Mouse (Mus musculus) kidney, adult 18-20 months (tissue): Measurements from ENCODE around the gene Cacna1i.

ENCODE experiments used
- DNase-seq: peaks from one replicate; pipeline ENCODE4 v3.0.0; 2021

The Cacna1i gene

DNA sequence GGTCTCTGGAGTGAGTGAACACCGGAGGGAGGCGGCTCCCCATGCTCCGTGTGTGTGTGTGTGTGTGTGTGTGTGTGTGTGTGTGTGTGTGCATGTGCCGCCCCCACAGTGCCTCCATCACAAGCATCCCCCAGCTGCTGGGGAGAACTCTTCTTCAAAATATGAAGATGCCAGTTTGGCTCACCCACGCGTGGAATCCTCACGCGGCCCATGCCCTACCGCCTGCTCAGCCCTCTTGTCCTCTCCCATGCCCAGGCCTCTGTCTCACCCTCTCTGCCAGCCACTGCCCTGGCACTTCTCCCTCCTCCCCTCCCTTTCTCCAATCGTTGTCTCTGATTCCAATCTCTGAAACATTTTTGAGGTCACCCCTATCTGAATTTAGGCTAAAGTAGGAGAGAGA, 47.7 kb downstream of the Cacna1i start:
- DNase-seq: no peak

DNA sequence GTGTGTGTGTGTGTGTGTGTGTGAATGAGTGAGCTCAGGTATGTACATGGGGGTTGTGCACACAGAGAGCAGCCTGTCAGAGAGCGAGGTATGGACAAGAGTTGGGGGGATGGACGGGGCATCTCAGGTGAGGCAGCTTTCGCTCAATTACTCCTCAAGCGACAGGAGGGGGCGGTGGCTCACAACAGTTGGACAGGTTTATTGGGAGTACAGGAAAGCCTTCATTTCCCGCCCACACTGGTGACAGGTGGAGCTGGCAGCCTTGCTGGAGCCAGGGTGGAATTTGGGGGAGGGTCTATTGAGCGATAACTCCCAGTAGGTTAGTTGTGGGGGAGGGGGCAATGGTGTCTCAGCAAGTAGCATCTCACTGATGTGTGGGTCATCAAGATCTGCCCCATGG, 48.2 kb downstream of the Cacna1i start:
- DNase-seq: no peak

DNA sequence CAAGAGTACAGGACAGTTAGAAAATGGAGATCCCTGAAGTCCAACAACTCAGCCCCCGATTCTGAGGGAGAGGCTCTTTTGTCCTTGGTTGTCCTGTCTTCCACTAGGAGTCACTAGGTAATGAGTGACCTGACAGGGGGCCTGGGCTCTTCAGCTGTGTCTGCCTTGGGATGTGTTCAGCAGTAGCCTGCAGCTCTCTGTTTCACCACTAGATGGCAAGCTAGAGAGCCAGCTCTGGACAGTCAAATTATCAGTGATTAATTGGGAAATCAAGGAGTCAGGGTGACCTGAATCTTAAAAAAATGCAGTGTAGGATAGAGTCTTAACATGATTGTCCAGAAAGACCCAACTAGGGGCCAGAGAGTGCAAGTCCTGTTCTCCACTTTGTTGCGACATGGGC, 53.3 kb downstream of the Cacna1i start:
- DNase-seq: peak; percentile 38

DNA sequence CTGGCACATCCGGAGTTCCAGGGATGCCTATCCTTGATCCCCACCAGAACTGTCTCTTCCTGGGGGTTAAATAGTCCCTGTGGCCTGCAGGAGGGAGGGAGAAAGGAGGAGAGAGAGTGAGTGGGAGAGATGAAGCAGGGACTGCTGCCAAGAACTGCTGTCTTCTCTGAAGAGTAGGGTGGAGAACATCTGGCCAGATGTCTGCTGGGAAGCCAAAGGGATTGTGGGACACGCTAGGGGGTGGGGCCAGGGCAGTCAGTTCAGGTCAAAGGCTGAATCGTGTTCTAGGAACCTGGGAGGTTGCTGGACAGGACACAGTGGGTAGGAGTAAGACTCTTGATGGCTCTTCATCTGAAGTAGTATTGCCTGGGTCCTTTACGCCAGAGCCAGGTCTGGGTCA, 55.4 kb downstream of the Cacna1i start:
- peak; percentile 12 for DNase-seq

DNA sequence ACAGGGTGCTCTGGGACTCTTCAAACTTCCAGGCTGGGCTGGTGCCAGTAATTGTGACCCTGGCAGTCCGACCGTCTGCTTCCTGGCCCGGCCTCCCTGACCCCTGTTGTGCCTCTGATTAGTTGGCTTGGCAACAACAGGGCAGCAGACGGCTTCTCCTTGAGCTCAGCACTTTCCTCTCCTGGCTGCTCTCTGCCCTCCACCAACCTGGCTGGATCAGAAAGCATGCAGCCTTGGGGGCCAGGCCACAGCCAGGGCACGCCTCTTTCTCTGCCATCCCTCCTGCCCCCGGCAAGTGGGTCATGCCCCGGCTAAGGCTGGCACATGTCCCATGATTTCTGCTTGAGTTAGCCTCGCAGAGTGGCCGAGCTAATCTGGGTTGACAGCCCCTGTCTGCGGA, 56.0 kb downstream of the Cacna1i start:
- peak; percentile 75 for DNase-seq

DNA sequence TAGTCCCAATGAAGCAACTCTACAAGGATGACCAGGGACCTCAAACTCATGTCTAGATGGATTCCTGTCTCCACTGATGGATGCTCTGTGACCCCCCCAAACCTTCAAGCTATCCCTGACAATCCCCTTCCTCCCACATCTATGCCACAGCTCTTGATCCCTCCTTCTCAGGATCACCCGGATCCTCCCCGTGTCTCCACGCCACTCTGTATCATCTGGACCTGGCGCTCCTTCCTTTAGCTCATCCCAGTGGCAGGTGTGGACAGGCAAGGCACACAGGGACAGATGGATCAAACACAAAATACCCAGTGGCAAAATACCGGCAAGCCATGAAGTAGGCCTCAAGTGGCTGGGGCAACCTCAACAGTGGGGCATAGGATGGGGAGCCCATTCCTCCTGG, 56.7 kb downstream of the Cacna1i start:
- DNase-seq: no peak

DNA sequence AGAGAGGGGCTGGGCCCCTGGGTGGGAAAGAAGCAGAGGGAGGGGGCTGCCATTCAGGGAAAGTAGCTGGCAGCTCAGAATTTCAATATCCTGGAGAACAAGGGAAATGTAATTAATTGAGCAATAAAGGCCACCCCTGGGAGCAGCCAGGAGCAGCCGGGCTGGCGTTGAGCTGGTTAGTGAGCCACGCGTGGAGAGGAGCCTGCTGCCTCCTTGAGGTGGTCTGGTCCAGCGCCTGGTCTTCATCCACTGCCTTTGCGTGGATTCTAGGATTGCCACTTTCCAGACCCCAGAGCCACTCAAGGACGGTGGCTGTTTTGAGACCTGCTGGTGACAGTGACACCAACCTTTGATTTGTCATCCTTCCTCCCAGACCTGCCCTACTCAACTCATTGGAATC, 59.5 kb downstream of the Cacna1i start:
- DNase-seq: no peak

DNA sequence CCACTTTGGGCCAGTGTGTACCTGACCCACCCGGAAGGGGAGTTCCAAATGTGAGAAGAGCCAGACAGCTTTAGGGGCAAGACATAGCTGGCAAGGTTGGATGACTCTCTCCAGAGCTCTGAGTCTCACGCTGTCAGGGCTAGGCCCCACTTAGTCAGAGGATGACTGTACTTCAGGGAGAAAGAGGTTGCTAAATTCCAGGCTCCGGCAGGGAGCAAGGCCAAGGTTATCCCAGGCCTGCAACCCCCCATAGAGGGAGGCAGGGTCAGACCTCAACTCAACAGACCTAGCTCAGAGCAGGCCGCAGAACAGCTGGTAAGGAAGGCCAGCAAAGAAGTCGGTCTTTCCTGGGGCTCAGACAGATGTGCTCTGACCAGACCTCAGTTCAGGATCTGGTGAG, 63.4 kb downstream of the Cacna1i start:
- DNase-seq: no peak

DNA sequence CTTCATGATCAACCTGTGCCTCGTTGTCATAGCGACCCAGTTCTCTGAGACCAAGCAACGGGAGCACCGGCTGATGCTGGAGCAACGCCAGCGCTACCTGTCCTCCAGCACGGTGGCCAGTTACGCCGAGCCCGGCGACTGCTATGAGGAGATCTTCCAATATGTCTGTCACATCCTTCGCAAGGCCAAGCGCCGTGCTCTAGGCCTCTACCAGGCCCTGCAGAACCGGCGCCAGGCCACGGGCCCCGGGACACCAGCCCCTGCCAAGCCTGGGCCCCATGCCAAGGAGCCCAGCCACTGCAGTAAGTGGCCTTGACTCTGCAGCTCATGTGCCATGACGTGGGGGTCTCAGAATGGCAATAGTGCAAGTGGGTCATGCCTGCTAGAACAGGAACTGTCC, 71.8 kb downstream of the Cacna1i start:
- no peak for DNase-seq

DNA sequence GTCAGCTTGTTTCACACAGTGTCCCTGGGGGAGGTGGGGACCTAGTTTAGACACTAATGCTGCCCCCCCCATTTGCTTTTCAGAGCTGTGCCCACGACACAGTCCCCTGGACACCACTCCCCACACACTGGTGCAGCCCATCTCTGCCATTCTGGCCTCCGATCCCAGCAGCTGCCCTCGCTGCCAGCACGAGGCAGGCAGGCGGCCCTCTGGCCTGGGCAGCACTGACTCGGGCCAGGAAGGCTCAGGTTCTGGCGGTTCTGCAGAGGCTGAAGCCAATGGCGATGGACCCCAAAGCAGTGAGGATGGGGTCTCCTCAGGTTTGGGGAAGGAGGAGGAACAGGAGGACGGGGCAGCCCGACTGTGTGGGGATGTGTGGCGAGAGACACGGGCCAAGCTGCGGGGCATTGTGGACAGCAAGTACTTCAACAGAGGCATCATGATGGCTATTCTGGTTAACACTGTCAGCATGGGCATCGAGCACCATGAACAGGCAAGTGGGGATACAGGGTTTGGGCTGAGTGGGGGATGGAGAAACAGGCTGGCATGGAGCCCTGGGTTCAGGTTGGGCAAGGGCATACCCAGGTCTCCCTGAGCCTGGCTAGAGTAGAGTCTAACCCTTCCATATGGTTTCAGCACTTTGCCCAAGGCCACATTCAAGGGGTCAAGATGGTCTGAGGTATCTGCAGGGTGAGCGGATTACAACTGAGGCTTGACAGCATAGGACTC, 74.9 kb downstream of the Cacna1i start:
- no peak for DNase-seq

DNA sequence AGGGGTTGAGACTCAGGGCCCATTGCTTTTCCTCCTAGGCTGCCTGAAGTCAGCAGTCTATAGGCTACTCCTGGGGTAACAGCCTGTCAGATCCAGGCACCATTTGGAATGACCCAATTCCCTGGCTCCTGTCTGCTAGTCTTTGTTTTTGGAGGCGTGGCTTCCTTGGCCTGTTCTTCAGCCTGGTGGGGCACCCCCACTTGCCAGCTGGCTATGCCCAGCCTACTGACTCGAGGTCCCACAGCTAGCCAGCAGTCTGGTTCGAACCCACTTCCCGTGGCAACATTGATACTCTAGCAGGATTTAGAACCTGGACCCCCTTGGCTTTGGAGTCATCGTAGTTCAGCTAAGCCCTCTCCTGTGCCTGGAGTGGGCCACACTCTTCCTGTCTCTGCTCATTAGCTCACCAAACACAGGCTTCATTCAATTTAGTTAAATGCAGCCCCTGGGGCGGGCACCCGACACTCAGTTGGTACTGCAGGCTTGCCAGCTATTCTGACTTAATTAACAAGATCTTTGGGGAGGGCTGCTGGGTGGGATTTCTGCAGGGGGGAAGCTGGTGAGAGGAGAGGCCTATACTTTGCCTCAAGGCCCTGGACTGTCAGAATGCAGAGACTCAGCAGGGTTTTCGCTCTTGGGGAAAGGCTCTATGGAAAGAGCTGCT, 75.6 kb downstream of the Cacna1i start:
- no peak for DNase-seq

DNA sequence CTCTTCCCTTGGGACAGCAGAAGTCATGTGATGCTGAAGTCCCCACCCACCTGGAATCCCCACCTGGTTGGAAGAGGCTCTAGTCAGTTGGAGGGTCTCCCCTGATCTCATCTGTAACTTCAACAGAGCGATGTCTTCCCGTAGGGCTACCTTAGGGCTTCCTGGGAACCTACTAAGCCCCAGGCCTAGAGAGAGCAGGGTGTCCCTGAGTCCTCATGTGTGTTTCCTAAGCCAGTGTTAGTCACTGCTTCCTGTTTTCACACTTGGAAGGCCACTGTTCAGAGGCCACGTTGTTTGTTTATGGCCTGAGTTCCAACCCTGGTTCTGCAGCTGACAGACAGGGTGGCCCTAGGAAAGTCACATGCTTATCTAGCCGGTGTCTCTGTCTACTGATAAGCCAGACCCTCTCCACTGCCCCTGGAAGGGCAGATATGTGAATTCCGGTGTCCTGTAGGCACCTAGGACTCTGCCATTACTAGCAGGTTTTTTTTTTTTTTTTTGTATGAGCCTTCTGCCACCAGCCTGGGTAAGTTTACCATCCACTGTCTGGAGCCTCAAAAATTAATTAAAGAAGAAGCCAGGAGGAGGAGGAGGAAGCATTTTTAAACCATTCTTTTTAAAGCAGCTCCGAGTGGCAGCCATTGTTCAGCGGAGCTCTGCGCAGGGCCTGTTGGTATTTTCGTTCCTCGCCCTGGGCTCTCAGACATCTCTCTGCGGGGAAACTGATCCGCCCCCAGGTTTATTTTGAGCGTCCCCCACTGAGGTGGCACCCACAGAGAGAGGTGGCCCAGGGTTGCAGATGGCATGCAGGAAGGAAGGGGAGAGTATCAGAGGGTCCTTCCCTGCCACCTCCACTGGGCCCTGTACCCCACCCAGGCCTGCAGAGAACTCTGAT, 77.0 kb downstream of the Cacna1i start:
- no peak for DNase-seq

DNA sequence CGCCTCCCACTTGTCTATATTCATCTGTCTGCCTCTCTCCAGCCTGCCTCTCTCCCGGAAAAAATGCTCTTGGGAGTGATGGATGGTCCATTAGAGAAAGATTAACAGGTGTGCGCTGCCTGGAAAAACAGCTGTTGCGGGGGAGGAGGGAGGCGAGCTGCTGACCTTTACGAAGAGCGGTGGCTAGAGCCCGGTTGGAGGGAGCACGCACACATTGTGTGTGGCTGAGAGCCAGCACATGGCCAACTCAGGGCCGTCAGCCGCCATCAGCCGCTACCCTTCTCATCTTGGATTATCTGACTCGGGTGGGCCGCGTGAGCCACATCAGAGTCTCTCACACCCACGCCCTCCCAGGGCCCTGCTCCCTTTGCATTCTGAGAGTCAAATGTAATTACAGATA, 79.9 kb downstream of the Cacna1i start:
- DNase-seq: no peak

DNA sequence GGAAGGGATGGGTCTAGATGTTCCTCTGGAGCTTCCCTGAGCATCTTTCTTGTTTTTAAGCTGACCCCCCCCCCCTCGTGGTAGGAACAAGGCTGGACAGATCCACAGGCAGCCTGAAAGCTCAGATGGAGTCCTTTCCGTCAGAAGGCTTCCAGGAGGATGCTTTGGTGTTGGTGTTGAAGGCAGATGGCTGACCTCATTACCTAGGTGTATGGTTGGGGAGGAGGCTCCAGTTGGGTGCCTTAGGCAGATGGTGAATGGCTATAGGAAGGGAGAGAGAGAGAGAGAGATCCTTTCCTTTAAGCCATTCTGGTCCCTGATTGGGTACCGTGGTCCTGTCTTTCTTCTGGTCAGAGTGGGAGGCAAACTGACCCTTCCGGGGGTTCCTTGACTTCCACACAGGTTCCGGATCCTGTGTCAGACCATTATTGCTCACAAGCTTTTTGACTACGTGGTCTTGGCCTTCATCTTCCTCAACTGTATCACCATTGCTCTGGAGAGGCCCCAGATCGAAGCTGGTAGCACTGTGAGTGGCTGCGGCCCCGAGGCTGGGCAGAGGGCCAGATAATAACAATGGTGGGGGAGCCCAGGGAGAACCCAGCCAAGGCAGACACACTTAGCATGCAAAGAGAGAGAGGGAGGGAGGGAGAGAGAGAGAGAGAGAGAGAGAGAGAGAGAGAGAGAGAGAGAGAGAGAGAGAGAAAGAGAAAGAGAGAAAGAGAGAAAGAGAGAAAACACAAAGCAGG, 86.4 kb downstream of the Cacna1i start:
- no peak for DNase-seq

DNA sequence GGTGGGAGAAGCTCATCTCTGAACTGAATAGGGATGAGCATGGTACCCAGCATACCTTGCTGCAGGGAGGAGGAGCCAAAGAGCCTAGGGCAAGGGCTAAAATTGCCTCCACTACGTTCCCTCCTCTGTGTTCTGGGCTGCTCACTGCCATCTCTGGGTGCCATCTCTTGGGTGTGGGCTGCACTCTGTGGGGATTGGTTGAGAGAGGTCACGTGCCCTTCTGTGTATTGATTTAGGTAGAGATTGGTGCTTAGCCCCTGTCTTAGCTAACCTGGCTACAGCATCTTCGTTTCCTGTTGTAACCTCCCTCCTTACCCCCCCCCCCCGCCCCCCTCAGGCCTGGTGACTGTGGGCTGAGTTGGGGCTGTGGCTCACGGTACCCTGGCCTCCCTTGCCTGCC, 87.8 kb downstream of the Cacna1i start:
- DNase-seq: no peak

DNA sequence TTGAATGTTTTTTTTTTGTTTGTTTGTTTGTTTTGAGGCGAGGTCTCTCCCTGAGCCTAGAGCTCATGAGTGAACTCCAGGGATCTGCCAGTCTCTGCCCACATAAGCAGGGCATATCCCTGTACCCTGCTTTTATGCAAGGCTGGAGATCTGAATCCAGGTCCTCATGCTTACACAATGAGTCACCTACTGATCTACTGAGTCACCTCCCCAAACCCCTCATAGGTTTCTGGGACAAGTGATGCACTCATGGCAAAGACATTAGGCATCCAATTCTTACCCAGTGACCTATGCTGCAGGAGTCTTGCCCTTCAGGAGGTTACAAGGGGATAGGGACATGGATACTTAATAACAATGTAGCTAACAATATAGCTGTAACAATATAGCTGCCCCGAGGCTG, 100.1 kb downstream of the Cacna1i start:
- no peak for DNase-seq

DNA sequence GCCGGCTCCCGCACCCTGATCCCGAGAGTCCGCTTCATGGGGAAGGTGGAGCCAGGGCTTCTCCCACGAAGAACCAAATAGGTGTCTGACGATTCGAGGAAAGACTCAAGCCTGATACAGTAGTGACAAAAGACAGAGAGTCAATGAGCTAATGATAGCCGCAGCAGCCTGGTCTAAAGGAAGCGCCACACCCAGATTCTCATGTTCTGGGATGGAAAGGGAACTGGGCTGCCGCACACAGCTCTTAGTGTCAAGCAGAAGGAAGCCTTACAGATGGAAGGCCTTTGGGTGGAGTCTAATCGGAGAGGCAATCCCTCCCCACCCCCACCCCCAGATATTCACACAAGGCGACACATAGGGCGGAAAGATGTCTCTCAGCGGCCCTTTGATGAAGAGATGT, 104.8 kb downstream of the Cacna1i start:
- DNase-seq: no peak

DNA sequence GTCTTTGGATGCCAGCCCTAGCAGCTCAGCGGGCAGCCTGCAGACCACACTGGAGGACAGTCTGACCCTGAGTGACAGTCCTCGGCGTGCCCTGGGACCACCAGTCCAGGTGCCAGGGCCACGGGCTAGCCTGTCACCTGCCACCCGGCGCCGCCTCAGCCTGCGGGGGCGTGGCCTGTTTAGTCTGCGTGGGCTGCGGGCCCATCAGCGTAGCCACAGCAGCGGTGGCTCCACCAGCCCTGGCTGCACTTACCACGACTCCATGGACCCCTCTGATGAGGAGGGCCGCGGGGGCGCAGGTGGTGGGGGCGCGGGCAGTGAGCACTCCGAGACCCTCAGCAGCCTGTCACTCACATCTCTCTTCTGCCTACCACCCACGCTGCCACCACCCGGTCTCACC, 108.0 kb downstream of the Cacna1i start:
- peak; percentile 27 for DNase-seq

DNA sequence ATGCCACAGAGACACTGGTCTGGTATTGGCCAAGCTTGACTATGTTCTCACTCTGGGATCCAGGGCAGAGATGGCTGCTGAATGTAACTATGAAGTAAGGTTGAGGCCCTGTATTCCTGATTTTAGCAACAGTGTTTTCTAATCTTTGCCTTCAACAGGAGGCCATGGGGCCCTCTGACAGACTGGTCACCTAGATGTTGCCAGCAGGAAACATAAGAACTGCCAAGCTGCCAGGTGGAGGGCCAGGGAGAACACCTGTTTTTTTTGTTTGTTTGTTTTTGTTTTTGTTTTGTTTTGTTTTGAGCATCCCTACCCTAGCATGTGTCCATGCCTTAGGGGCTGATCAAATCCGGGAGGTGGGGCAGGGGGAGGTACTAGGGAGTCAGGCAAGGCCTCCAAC, 112.4 kb downstream of the Cacna1i start:
- DNase-seq: no peak

DNA sequence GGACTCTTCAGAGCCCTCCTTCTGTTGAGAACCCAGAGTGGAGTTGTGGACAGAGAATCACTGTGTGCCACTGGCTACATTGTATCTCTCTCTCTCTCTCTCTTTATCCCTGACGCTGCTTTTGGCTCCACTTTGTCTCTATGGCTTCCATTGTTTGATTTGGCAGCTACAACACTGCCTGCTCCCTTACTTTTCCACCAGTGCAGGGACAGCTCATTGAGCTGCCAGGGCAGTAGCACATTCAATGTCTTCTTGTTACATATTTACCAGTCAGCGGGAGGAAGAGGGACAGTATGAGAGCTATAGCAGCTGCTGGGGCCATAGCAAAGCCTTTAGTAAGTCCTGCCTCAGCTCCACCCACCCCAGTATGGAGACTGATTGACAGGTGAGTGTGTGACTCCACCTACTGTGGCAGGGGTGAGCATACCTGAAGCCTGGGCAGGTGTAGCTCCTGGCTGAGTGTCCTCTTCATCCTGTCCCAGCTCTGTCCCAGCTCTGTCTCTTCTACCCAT, 114.4 kb downstream of the Cacna1i start:
- peak; percentile 37 for DNase-seq

DNA sequence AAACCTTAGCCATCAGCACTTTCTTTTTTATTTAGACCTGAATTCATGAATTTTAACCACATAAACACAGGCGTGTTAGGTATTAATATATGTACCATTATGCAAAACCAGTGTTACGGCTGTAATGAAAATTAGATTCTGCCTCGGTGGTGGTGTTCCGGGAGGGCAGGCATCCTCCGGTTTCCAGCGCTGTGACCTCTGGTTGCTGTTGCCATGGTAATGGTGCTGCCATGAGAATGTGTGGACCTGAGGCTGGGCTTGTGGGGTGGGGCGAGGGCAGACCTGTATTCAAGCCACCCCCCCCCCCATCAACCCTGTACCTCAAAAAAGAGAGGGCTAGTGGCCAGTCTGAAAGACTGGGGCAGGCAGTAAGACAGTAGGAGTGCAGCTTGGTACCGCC, 114.9 kb downstream of the Cacna1i start:
- DNase-seq: no peak

DNA sequence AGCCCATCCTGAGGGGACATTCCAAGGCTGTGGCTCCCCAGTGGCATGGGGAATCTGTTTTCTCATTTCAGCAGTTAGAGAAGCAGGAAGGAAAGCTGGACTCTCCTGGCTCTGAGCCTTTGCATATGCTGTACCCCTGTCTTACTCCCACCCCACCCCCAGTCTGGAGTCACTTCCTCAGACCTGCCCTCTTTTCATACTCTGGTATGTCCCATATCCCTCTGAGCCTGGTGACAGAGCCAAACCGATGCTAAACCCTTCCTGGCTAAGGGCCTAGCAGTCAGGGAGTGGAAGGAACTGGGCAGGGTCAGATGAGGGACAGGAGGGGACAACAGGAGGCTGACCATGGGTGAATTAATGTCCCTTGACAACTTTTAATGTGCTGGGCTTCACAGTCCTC, 120.8 kb downstream of the Cacna1i start:
- peak; percentile 13 for DNase-seq

DNA sequence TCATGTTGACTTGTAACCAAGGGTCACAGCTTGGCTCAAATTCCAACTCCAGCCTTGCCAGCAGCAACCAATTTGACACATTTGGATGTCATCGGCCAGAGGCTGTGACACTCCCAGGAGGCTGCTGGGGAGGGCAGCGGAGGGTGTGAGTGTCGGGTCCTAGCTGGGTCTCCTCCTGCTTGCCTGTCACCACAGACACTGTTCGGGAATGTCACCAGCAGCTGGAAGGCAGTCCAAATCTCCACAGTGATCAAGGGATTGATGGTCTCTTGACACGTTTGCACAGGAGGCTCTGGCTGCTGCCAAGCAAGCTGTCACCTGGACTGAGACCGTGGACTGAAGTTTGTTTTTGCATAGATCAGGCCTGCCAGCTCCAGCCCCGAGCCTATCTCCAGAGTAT, 123.6 kb downstream of the Cacna1i start:
- DNase-seq: no peak
